Mouse (Mus musculus): ENCODE data around the gene Rpl41.

Gene Rpl41

GRCm38 (mm10) chr10:128522351-128522750, 26.8 kb downstream of the Rpl41 start:
- peaks cover 47% of the 10 kb centered on the region for H3K4me1 ChIP-seq (replicated peaks; ENCODE audit: low read depth, low read length)
- H3K36me3 ChIP-seq (ENCODE audit: insufficient read depth, low read length) = peaks cover 59% of the 10 kb centered on the region
- H3K9me3 ChIP-seq (ENCODE audit: low read length) = no peaks in the 10 kb centered on the region
- TF ChIP-seq CTCF (conservative IDR thresholded peaks at IDR 0.05; ENCODE audit: low read length) = no peak
- no peak for TF ChIP-seq NANOG (IDR thresholded peaks at IDR 0.05; ENCODE audit: borderline replicate concordance, low read length)
- no peak for TF ChIP-seq POU5F1 (IDR thresholded peaks at IDR 0.05; ENCODE audit: borderline replicate concordance, low read length)
- peaks cover 7% of the 10 kb centered on the region; the same call in 1 of the 2 replicates for H3K27me3 ChIP-seq (ENCODE audit: insufficient read depth, low read length)
- H3K4me3 ChIP-seq (replicated peaks; ENCODE audit: low read length) = no peak overlapping the region

GRCm38 (mm10) chr10:128520591-128520990, 28.5 kb downstream of the Rpl41 start:
- Histone ChIP-seq H3K4me1 (replicated peaks; ENCODE audit: low read depth, low read length) (peaks cover 59% of the 10 kb centered on the region), H3K4me3 (replicated peaks; ENCODE audit: low read length) (no peak overlapping the region), H3K36me3 (ENCODE audit: insufficient read depth, low read length) (peaks cover 76% of the 10 kb centered on the region), H3K9me3 (ENCODE audit: low read length) (no peaks in the 10 kb centered on the region), H3K27me3 (ENCODE audit: insufficient read depth, low read length) (peaks cover 4% of the 10 kb centered on the region; the same call in 1 of the 2 replicates)
- TF ChIP-seq POU5F1 (IDR thresholded peaks at IDR 0.05; ENCODE audit: borderline replicate concordance, low read length) (no peak), CTCF (conservative IDR thresholded peaks at IDR 0.05; ENCODE audit: low read length) (no peak), NANOG (IDR thresholded peaks at IDR 0.05; ENCODE audit: borderline replicate concordance, low read length) (no peak)

- TF ChIP-seq CTCF (conservative IDR thresholded peaks at IDR 0.05; ENCODE audit: low read length) = peak; percentile 51
- TF ChIP-seq NANOG (IDR thresholded peaks at IDR 0.05; ENCODE audit: borderline replicate concordance, low read length) = no peak
- TF ChIP-seq POU5F1 (IDR thresholded peaks at IDR 0.05; ENCODE audit: borderline replicate concordance, low read length) = no peak
- peaks cover 93% of the 10 kb centered on the region for H3K36me3 ChIP-seq (ENCODE audit: insufficient read depth, low read length)
- peaks cover 52% of the 10 kb centered on the region for H3K4me1 ChIP-seq (replicated peaks; ENCODE audit: low read depth, low read length)
- H3K4me3 ChIP-seq (replicated peaks; ENCODE audit: low read length) = no peak overlapping the region
- peaks cover 4% of the 10 kb centered on the region; the same call in 1 of the 2 replicates for H3K27me3 ChIP-seq (ENCODE audit: insufficient read depth, low read length)
- H3K9me3 ChIP-seq (ENCODE audit: low read length) = no peaks in the 10 kb centered on the region
Measured at GRCm38 (mm10) chr10:128518833-128519232, 30.3 kb downstream of the Rpl41 start.

GRCm38 (mm10) chr10:128516677-128517076, 32.4 kb downstream of the Rpl41 start:
- H3K27me3 ChIP-seq (ENCODE audit: insufficient read depth, low read length) = no peaks in the 10 kb centered on the region
- TF ChIP-seq CTCF (conservative IDR thresholded peaks at IDR 0.05; ENCODE audit: low read length) = no peak
- TF ChIP-seq NANOG (IDR thresholded peaks at IDR 0.05; ENCODE audit: borderline replicate concordance, low read length) = no peak
- TF ChIP-seq POU5F1 (IDR thresholded peaks at IDR 0.05; ENCODE audit: borderline replicate concordance, low read length) = no peak
- peaks cover 98% of the 10 kb centered on the region for H3K36me3 ChIP-seq (ENCODE audit: insufficient read depth, low read length)
- H3K9me3 ChIP-seq (ENCODE audit: low read length) = no peaks in the 10 kb centered on the region
- peak overlapping the region; percentile 32; the same call in 1 of the 2 replicates for H3K4me3 ChIP-seq (replicated peaks; ENCODE audit: low read length)
- H3K4me1 ChIP-seq (replicated peaks; ENCODE audit: low read depth, low read length) = peaks cover 44% of the 10 kb centered on the region

GRCm38 (mm10) chr10:128516029-128516428, 33.1 kb downstream of the Rpl41 start:
- peaks cover 98% of the 10 kb centered on the region for H3K36me3 ChIP-seq (ENCODE audit: insufficient read depth, low read length)
- peak overlapping the region; percentile 65 for H3K4me3 ChIP-seq (replicated peaks; ENCODE audit: low read length)
- TF ChIP-seq NANOG (IDR thresholded peaks at IDR 0.05; ENCODE audit: borderline replicate concordance, low read length) = no peak
- TF ChIP-seq POU5F1 (IDR thresholded peaks at IDR 0.05; ENCODE audit: borderline replicate concordance, low read length) = no peak
- no peak for TF ChIP-seq CTCF (conservative IDR thresholded peaks at IDR 0.05; ENCODE audit: low read length)
- H3K4me1 ChIP-seq (replicated peaks; ENCODE audit: low read depth, low read length) = peaks cover 44% of the 10 kb centered on the region
- no peaks in the 10 kb centered on the region for H3K9me3 ChIP-seq (ENCODE audit: low read length)
- no peaks in the 10 kb centered on the region for H3K27me3 ChIP-seq (ENCODE audit: insufficient read depth, low read length)

GRCm38 (mm10) chr10:128515044-128515443, 34.1 kb downstream of the Rpl41 start:
- Histone ChIP-seq H3K4me3 (replicated peaks; ENCODE audit: low read length) (no peak overlapping the region), H3K4me1 (replicated peaks; ENCODE audit: low read depth, low read length) (peaks cover 52% of the 10 kb centered on the region)

GRCm38 (mm10) chr10:128511761-128512160, 37.3 kb downstream of the Rpl41 start:
- H3K4me1 ChIP-seq (replicated peaks; ENCODE audit: low read depth, low read length) = peaks cover 41% of the 10 kb centered on the region
- H3K36me3 ChIP-seq (ENCODE audit: insufficient read depth, low read length) = peaks cover 69% of the 10 kb centered on the region
- H3K27me3 ChIP-seq (ENCODE audit: insufficient read depth, low read length) = no peaks in the 10 kb centered on the region
- TF ChIP-seq POU5F1 (IDR thresholded peaks at IDR 0.05; ENCODE audit: borderline replicate concordance, low read length) = no peak
- TF ChIP-seq CTCF (conservative IDR thresholded peaks at IDR 0.05; ENCODE audit: low read length) = no peak
- TF ChIP-seq NANOG (IDR thresholded peaks at IDR 0.05; ENCODE audit: borderline replicate concordance, low read length) = no peak
- no peaks in the 10 kb centered on the region for H3K9me3 ChIP-seq (ENCODE audit: low read length)
- H3K4me3 ChIP-seq (replicated peaks; ENCODE audit: low read length) = no peak overlapping the region

More at GRCm38 (mm10) chr10:128515044-128515443, 34.1 kb downstream of the Rpl41 start:
- TF ChIP-seq CTCF (conservative IDR thresholded peaks at IDR 0.05; ENCODE audit: low read length) (no peak), POU5F1 (IDR thresholded peaks at IDR 0.05; ENCODE audit: borderline replicate concordance, low read length) (no peak), NANOG (IDR thresholded peaks at IDR 0.05; ENCODE audit: borderline replicate concordance, low read length) (no peak)
- Histone ChIP-seq H3K36me3 (ENCODE audit: insufficient read depth, low read length) (peaks cover 97% of the 10 kb centered on the region), H3K27me3 (ENCODE audit: insufficient read depth, low read length) (no peaks in the 10 kb centered on the region), H3K9me3 (ENCODE audit: low read length) (no peaks in the 10 kb centered on the region)

GRCm38 (mm10) chr10:128511189-128511588, 37.9 kb downstream of the Rpl41 start:
- Histone ChIP-seq H3K36me3 (ENCODE audit: insufficient read depth, low read length) (peaks cover 64% of the 10 kb centered on the region), H3K4me1 (replicated peaks; ENCODE audit: low read depth, low read length) (peaks cover 41% of the 10 kb centered on the region), H3K27me3 (ENCODE audit: insufficient read depth, low read length) (no peaks in the 10 kb centered on the region), H3K4me3 (replicated peaks; ENCODE audit: low read length) (no peak overlapping the region), H3K9me3 (ENCODE audit: low read length) (no peaks in the 10 kb centered on the region)
- TF ChIP-seq POU5F1 (IDR thresholded peaks at IDR 0.05; ENCODE audit: borderline replicate concordance, low read length) (no peak), NANOG (IDR thresholded peaks at IDR 0.05; ENCODE audit: borderline replicate concordance, low read length) (no peak), CTCF (conservative IDR thresholded peaks at IDR 0.05; ENCODE audit: low read length) (no peak)

GRCm38 (mm10) chr10:128510301-128510700, 38.8 kb downstream of the Rpl41 start:
- TF ChIP-seq CTCF (conservative IDR thresholded peaks at IDR 0.05; ENCODE audit: low read length) (no peak), NANOG (IDR thresholded peaks at IDR 0.05; ENCODE audit: borderline replicate concordance, low read length) (no peak), POU5F1 (IDR thresholded peaks at IDR 0.05; ENCODE audit: borderline replicate concordance, low read length) (no peak)
- Histone ChIP-seq H3K9me3 (ENCODE audit: low read length) (no peaks in the 10 kb centered on the region), H3K4me3 (replicated peaks; ENCODE audit: low read length) (no peak overlapping the region), H3K36me3 (ENCODE audit: insufficient read depth, low read length) (peaks cover 55% of the 10 kb centered on the region), H3K4me1 (replicated peaks; ENCODE audit: low read depth, low read length) (peaks cover 36% of the 10 kb centered on the region), H3K27me3 (ENCODE audit: insufficient read depth, low read length) (no peaks in the 10 kb centered on the region)
